ENCODE assay signal across 14 mouse cellular contexts in genomic region chr10:93633563-93633962, GRCm38 (mm10). TPM values are rescaled to one million over a fixed set of nuclear protein-coding genes. Genes with fewer than 3 reads are reported as not detected.
DNase-seq lines count a peak whose midpoint lies in the region; ATAC-seq lines count a peak whose summit lies in the region.
"Had no signal": no experiment of that assay in that cellular context is flagged by ENCODE, and none has a peak within 500 bp of the region (broad histone marks: within the 10 kb centered on the region; RNA-seq: fewer than 3 reads in every experiment).

No protein-coding gene starts in this region.

- H3K9me3 ChIP-seq in limb, embryonic 10.5 days (replicated peaks): no peaks in the 10 kb centered on the region
- H3K9me3 ChIP-seq: limb, embryonic 12.5 days; liver, embryonic 15.5 days had no signal

- peaks cover 8% of the 10 kb centered on the region; the same call in 1 of the 2 replicates for H3K27me3 ChIP-seq in limb, embryonic 10.5 days (ENCODE audit: low read depth, poor library complexity, severe bottlenecking)

- H3K4me3 ChIP-seq in limb, embryonic 10.5 days: no peak overlapping the region
- H3K4me3 ChIP-seq: limb, embryonic 12.5 days; liver, embryonic 15.5 days had no signal

- peak; percentile 76 for ATAC-seq in frontal cortex, adult (ENCODE audit: low TSS enrichment)

- DNase-seq in frontal cortex, postnatal 14 days (ENCODE audit: low spot score in 2 of 2): no peak
- peak; percentile 25 for DNase-seq in right cerebral cortex, postnatal 14 days
- DNase-seq in right cerebral cortex, adult 18-20 months: no peak
- DNase-seq in cerebellum, adult 9-11 months: peak; percentile 95
- peak; percentile 48 for DNase-seq in right cerebral cortex, postnatal 4 days
- DNase-seq in limb, embryonic 10.5 days (ENCODE audit: low spot score): no peak
- no peak for DNase-seq in gastrocnemius, postnatal 10 days
- DNase-seq: gastrocnemius, postnatal 25 days; heart, postnatal 36 days; lung, postnatal 14 days; retina, postnatal 1 day had no signal

- 92% methylated on average over 5 of the region's 5 CpGs for WGBS in limb, embryonic 10.5 days

- H3K36me3 ChIP-seq in limb, embryonic 10.5 days: no peaks in the 10 kb centered on the region
- H3K36me3 ChIP-seq: limb, embryonic 12.5 days; liver, embryonic 15.5 days had no signal

- H3K4me1 ChIP-seq in limb, embryonic 10.5 days: peaks cover 12% of the 10 kb centered on the region
- H3K4me1 ChIP-seq: liver, embryonic 15.5 days had no signal

- H3K27ac ChIP-seq in limb, embryonic 10.5 days: no peak overlapping the region
- H3K27ac ChIP-seq: limb, embryonic 12.5 days; liver, embryonic 15.5 days had no signal

RNA-seq across cellular contexts. Expression of gene Ntn4, which starts 6.9 kb away (rescaled TPM):
- polyA plus RNA-seq in limb, embryonic 10.5 days (2016; fragmentation: Nextera tagmentation; extraction: Ambion mirVana): 0.34 and 0.76 TPM in 2 replicates
- total RNA-seq in gastrocnemius, postnatal 10 days (2021): 10 to 100 TPM; 10.3 to 12.3 TPM

RNA-seq across cellular contexts. Expression of gene Snrpf, which starts 44.1 kb away (rescaled TPM):
- polyA plus RNA-seq in limb, embryonic 10.5 days (2016; fragmentation: Nextera tagmentation; extraction: Ambion mirVana): 192 and 220 TPM in 2 replicates
- total RNA-seq in gastrocnemius, postnatal 10 days (2021): 10 to 100 TPM; 14.3 to 14.9 TPM

Comparison
In these comparisons a context has a peak if more than half of its experiments do, and no peak if none do; other contexts are left out.
1. DNase-seq: peak in right cerebral cortex, postnatal 14 days (single experiment), cerebellum, adult 9-11 months (single experiment) and right cerebral cortex, postnatal 4 days (single experiment); none in frontal cortex, postnatal 14 days (0 of 2), right cerebral cortex, adult 18-20 months (single experiment), limb, embryonic 10.5 days (single experiment) and gastrocnemius, postnatal 10 days (single experiment).